Comparison of ENCODE assay signal across 9 mouse cellular contexts in genomic region chr2:125505006-125505745, GRCm38 (mm10). TPM values are rescaled to one million over a fixed set of nuclear protein-coding genes. Genes with fewer than 3 reads are reported as not detected.
DNase-seq lines count a peak whose midpoint lies in the region; ATAC-seq lines count a peak whose summit lies in the region.
"Had no signal": no experiment of that assay in that cellular context is flagged by ENCODE, and none has a peak within 500 bp of the region (broad histone marks: within the 10 kb centered on the region; RNA-seq: fewer than 3 reads in every experiment).

Gm9913 (plus strand) TSS chr2:125505089.

- peak within 1 kb of the TSS; percentile 24 for H3K4me3 ChIP-seq in erythroblast, embryonic 14.5 days (replicated peaks)
- peak within 1 kb of the TSS; percentile 70 for H3K4me3 ChIP-seq in brown adipose tissue, adult 24 weeks (ENCODE audit: insufficient read depth, low read depth, low read length)
- peak within 1 kb of the TSS; percentile 82 for H3K4me3 ChIP-seq in hindbrain, embryonic 14.5 days (replicated peaks; ENCODE audit: low read length)
- H3K4me3 ChIP-seq in liver, embryonic 13.5 days (replicated peaks), result peak within 1 kb of the TSS; percentile 48
- peak within 1 kb of the TSS; percentile 65 for H3K4me3 ChIP-seq in neural tube, embryonic 12.5 days

- H3K9ac ChIP-seq in hindbrain, embryonic 14.5 days, result peak within 1 kb of the TSS; percentile 72
- H3K9ac ChIP-seq in liver, embryonic 13.5 days, result peak within 1 kb of the TSS; percentile 1; the same call in 1 of the 2 replicates
- H3K9ac ChIP-seq in neural tube, embryonic 12.5 days, result peak within 1 kb of the TSS; percentile 70

- DNase-seq in gastrocnemius, adult 8-10 months (ENCODE audit: low spot score in 2 of 2), result peak; percentile 29 to 55
- peak; percentile 44 for DNase-seq in hindbrain, embryonic 14.5 days (ENCODE audit: low spot score)
- no peak for DNase-seq in liver, embryonic 13.5 days
- DNase-seq in spleen, adult 12 weeks (ENCODE audit: low spot score), result no peak

- peaks cover 54% of the 10 kb centered on the region for H3K27me3 ChIP-seq in erythroblast, embryonic 14.5 days (ENCODE audit: control insufficient read depth)
- H3K27me3 ChIP-seq in hindbrain, embryonic 14.5 days (ENCODE audit: control insufficient read depth, insufficient read depth, low read length), result no peaks in the 10 kb centered on the region; the same call in 1 of the 2 replicates
- peaks cover 67% of the 10 kb centered on the region for H3K27me3 ChIP-seq in liver, embryonic 13.5 days
- no peaks in the 10 kb centered on the region; the same call in 1 of the 2 replicates for H3K27me3 ChIP-seq in neural tube, embryonic 12.5 days (replicated peaks)

- H3K9me3 ChIP-seq in erythroblast, embryonic 14.5 days (ENCODE audit: control insufficient read depth, low read length), result peaks cover 4% of the 10 kb centered on the region; the same call in 1 of the 2 replicates
- no peaks in the 10 kb centered on the region for H3K9me3 ChIP-seq in hindbrain, embryonic 14.5 days (ENCODE audit: control insufficient read depth, low read length)
- H3K9me3 ChIP-seq in liver, embryonic 13.5 days (replicated peaks), result no peaks in the 10 kb centered on the region
- H3K9me3 ChIP-seq in neural tube, embryonic 12.5 days, result no peaks in the 10 kb centered on the region

- peak within 1 kb of the TSS; percentile 98 for H3K4me2 ChIP-seq in hindbrain, embryonic 14.5 days (replicated peaks)
- peak within 1 kb of the TSS; percentile 52 for H3K4me2 ChIP-seq in liver, embryonic 13.5 days
- H3K4me2 ChIP-seq in neural tube, embryonic 12.5 days (replicated peaks), result peak within 1 kb of the TSS; percentile 98

- no peaks in the 10 kb centered on the region for H3K36me3 ChIP-seq in erythroblast, embryonic 14.5 days (ENCODE audit: control insufficient read depth)
- H3K36me3 ChIP-seq in hindbrain, embryonic 14.5 days (replicated peaks; ENCODE audit: control insufficient read depth, insufficient read depth), result no peaks in the 10 kb centered on the region
- no peaks in the 10 kb centered on the region for H3K36me3 ChIP-seq in liver, embryonic 13.5 days
- H3K36me3 ChIP-seq in neural tube, embryonic 12.5 days, result no peaks in the 10 kb centered on the region
- H3K36me3 ChIP-seq: G1E had no signal

- no peaks in the 10 kb centered on the region for H3K4me1 ChIP-seq in erythroblast, embryonic 14.5 days (ENCODE audit: control insufficient read depth)
- H3K4me1 ChIP-seq in brown adipose tissue, adult 24 weeks (ENCODE audit: control insufficient read depth, insufficient read depth, insufficient read length, low read length), result peaks cover 9% of the 10 kb centered on the region; the same call in 1 of the 2 replicates
- peaks cover 8% of the 10 kb centered on the region; the same call in 1 of the 2 replicates for H3K4me1 ChIP-seq in hindbrain, embryonic 14.5 days (replicated peaks; ENCODE audit: control insufficient read depth, insufficient read depth, low read length)
- H3K4me1 ChIP-seq in liver, embryonic 13.5 days (replicated peaks), result peaks cover 4% of the 10 kb centered on the region
- H3K4me1 ChIP-seq in neural tube, embryonic 12.5 days, result peaks cover 13% of the 10 kb centered on the region

- under 1% methylated on average over 34 of the region's 45 CpGs for WGBS in hindbrain, embryonic 14.5 days
- 2% methylated on average over 45 of the region's 45 CpGs for WGBS in liver, embryonic 13.5 days (ENCODE audit: insufficient replicate concordance)
- WGBS in neural tube, embryonic 12.5 days, result under 1% methylated on average over 44 of the region's 45 CpGs

- H3K27ac ChIP-seq in brown adipose tissue, adult 24 weeks (replicated peaks; ENCODE audit: low read depth, low read length), result peak within 1 kb of the TSS; percentile 41
- peak within 1 kb of the TSS; percentile 54; the same call in 1 of the 2 replicates for H3K27ac ChIP-seq in hindbrain, embryonic 14.5 days
- H3K27ac ChIP-seq in liver, embryonic 13.5 days, result no peak within 1 kb of the TSS
- 0 out of 2 replicates have a peak within 1 kb of the TSS, but pooled peaks have one; percentile 10 for H3K27ac ChIP-seq in neural tube, embryonic 12.5 days

- no peak for ATAC-seq in erythroblast, adult 5-6 weeks (replicated peaks; ENCODE audit: low FRiP score, poor library complexity, severe bottlenecking)
- peak; percentile 52 for ATAC-seq in hindbrain, embryonic 14.5 days (ENCODE audit: low FRiP score)
- no peak for ATAC-seq in liver, embryonic 13.5 days (ENCODE audit: low read depth)
- peak; percentile 51 for ATAC-seq in neural tube, embryonic 12.5 days (ENCODE audit: low FRiP score, low read depth)

RNA-seq across cellular contexts. Expression of gene Gm9913, which starts in this region (rescaled TPM):
- polyA plus RNA-seq in erythroblast, embryonic 14.5 days (2012), result not detected in 2 replicates
- not detected in 2 replicates for total RNA-seq in erythroblast, adult 5-6 weeks (2015; ENCODE audit: low replicate concordance)
- total RNA-seq in erythroblast, adult 5-6 weeks (2017; ENCODE audit: low replicate concordance), result not detected in 2 replicates
- not detected in 2 replicates for polyA plus RNA-seq in brown adipose tissue, adult 24 weeks (2012; ENCODE audit: insufficient read depth, insufficient read length, missing spikeins)
- not detected for total RNA-seq in gastrocnemius, adult 8-10 months (2022)
- polyA plus RNA-seq in hindbrain, embryonic 14.5 days (2014; fragmentation: Nextera tagmentation; extraction: Ambion mirVana), result not detected in 2 replicates
- polyA plus RNA-seq in liver, embryonic 13.5 days (2015; fragmentation: Nextera tagmentation; extraction: Ambion mirVana), result not detected in 2 replicates
- 0.09 and 0.15 TPM in 2 replicates for polyA plus RNA-seq in neural tube, embryonic 12.5 days (2016; fragmentation: Nextera tagmentation; extraction: Ambion mirVana)
- total RNA-seq: G1E had no signal
- polyA plus RNA-seq: G1E had no signal

Comparison
In these comparisons a context has a peak if more than half of its experiments do, and no peak if none do; other contexts are left out.
1. Peak in DNase-seq in gastrocnemius, adult 8-10 months; RNA of the gene not detected or under 1 TPM.
2. Peak in DNase-seq, ATAC-seq, H3K4me3 ChIP-seq, H3K27ac ChIP-seq, H3K9ac ChIP-seq and H3K4me2 ChIP-seq in hindbrain, embryonic 14.5 days; RNA of the gene not detected or under 1 TPM.
3. Peak in ATAC-seq, H3K4me3 ChIP-seq, H3K27ac ChIP-seq, H3K9ac ChIP-seq and H3K4me2 ChIP-seq in neural tube, embryonic 12.5 days; RNA of the gene not detected or under 1 TPM.
4. H3K4me3 ChIP-seq: peak in every context shown above with its lines; median percentile 82 in hindbrain, embryonic 14.5 days; 70 in brown adipose tissue, adult 24 weeks; 65 in neural tube, embryonic 12.5 days; 48 in liver, embryonic 13.5 days; 24 in erythroblast, embryonic 14.5 days.
5. H3K9ac ChIP-seq: peak in every context shown above with its lines; median percentile 72 in hindbrain, embryonic 14.5 days; 70 in neural tube, embryonic 12.5 days; 1 in liver, embryonic 13.5 days.